Mouse (Mus musculus) lung, embryonic 14.5 days (tissue): Measurements from ENCODE around the gene Polr3c. TPM values are rescaled to one million over a fixed set of nuclear protein-coding genes. Genes with fewer than 3 reads are reported as not detected.
A peak's percentile ranks its signal among the peaks of the same experiment; 100 is the strongest.

Source experiments
- ATAC-seq: fragments of 200-750 bp; cut with Nextera tagmentation; 2 replicates; pipeline ENCODE4 v1.8.0; 2017; ENCODE audit warnings: mild to moderate bottlenecking, moderate TSS enrichment, moderate library complexity; ENCODE audit not compliant: insufficient read depth
- DNase-seq: peaks from one replicate; pipeline ENCODE4 v3.0.0-alpha.2; 2015
- H3K27ac ChIP-seq: fragments of 300-500 bp; sonication (generic); 2 replicates; pipeline ENCODE4 v1.5.1; 2014; ENCODE audit warnings: low read depth, mild to moderate bottlenecking, moderate library complexity
- H3K27me3 ChIP-seq: fragments of 300-500 bp; sonication (generic); 2 replicates; pipeline ENCODE4 v1.6.1; 2014; ENCODE audit warnings: low read length, control low read depth; ENCODE audit not compliant: insufficient read depth
- H3K36me3 ChIP-seq: fragments of 300-500 bp; sonication (generic); 2 replicates; pipeline ENCODE4 v1.6.1; 2014; ENCODE audit warnings: control low read depth; ENCODE audit not compliant: insufficient read depth
- H3K4me1 ChIP-seq: fragments of 300-500 bp; sonication (generic); 2 replicates; pipeline ENCODE4 v1.6.1; 2014; ENCODE audit warnings: antibody characterized with exemption, control low read depth; ENCODE audit not compliant: insufficient read depth
- H3K4me2 ChIP-seq: fragments of 300-500 bp; sonication (generic); 2 replicates; pipeline ENCODE4 v1.6.1; 2014; ENCODE audit warnings: mild to moderate bottlenecking
- H3K4me3 ChIP-seq: fragments of 300-500 bp; sonication (generic); 2 replicates; pipeline ENCODE4 v1.5.1; 2014; ENCODE audit warnings: low read depth, low read length
- H3K9ac ChIP-seq: fragments of 300-500 bp; sonication (generic); 2 replicates; pipeline ENCODE4 v1.6.1; 2014
- H3K9me3 ChIP-seq: fragments of 300-500 bp; sonication (generic); 2 replicates; pipeline ENCODE4 v1.6.1; 2016; ENCODE audit warnings: low read depth, low read length, control low read depth
- CTCF ChIP-seq: IDR thresholded peaks from 2 replicates; pipeline ENCODE4 v1.5.1; 2016; ENCODE audit warnings: antibody characterized with exemption, low read depth
- WGBS: fragments of 180-500 bp; shearing (Covaris S2); extraction: QIAGEN DNeasy Blood & Tissue Kit; methylation state at CpG from one replicate; pipeline ENCODE4 v1.1.7; 2014; 5-methylcytosine and 5-hydroxymethylcytosine counted together
- polyA plus RNA-seq: library from polyadenylated mRNA; unstranded; fragments of >200 nt; fragmentation: Nextera tagmentation; extraction: Ambion mirVana; gene quantifications from 2 replicates; pipeline ENCODE4 v1.2.1, GENCODE M21; 2014

Polr3c gene
- polyA plus RNA-seq, 1 experiment from 2014 or later: 33.7 TPM

- H3K4me2 ChIP-seq: peak overlapping the region; percentile 62
- ATAC-seq (no peak), DNase-seq (peak; percentile 57)
- TF ChIP-seq CTCF: peak; percentile 31; the same call in 1 of the 2 replicates
- WGBS: 27% methylated on average over 3 of the region's 3 CpGs
- no peak overlapping the region for H3K27ac ChIP-seq
- H3K4me1 ChIP-seq: peaks cover 14% of the 10 kb centered on the region
- 0 out of 2 replicates have a peak, but pooled peaks cover 7% of the 10 kb centered on the region for H3K36me3 ChIP-seq
- no peaks in the 10 kb centered on the region for H3K9me3 ChIP-seq
- H3K4me3 ChIP-seq: no peak overlapping the region
- H3K9ac ChIP-seq: no peak overlapping the region
- H3K27me3 ChIP-seq: no peaks in the 10 kb centered on the region
Observed at GRCm38 (mm10) chr3:96729403-96729784, 2.0 kb upstream of the Polr3c start.

DNA sequence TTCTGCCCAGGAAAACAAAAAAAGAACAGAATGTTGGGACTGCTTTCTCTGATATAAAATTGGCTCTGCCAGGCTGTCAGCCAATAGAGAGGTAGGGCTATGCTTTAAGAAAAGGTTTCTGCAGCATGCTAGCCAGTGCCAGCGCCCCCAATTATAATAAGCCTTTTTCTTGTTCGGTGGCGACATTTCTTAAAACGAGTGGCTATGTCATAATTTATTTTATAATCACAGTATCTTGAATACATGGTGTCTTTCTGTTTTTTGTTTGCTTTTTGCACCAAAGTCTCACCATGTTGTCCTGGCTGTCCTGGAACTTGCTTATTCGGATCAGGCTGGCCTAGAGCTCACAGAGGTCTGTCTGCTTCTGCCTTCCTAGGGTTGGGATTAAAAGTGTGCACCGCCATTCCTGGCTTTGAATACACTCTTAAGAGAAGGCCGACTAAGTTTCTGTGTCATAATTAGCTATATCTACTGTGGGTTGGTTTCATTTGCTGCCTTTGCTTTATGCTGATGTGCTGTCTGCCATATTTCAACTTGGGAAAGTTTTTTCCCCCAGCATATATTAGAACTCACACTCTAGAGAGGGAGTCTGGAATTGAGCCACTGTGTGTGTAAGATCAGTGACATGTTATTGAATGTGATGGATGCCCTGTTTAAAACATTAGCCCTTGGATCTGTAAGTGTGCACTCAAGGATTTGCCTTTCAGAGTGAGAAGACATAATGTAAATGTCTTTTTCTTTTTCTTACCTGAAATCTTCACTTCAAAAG lies 1.4 kb upstream of the Polr3c start:
- peak overlapping the region; percentile 62 for H3K4me2 ChIP-seq
- H3K27me3 ChIP-seq: no peaks in the 10 kb centered on the region
- peaks cover 8% of the 10 kb centered on the region; the same call in 1 of the 2 replicates for H3K36me3 ChIP-seq
- TF ChIP-seq CTCF: no peak
- peak overlapping the region; percentile 93 for H3K4me3 ChIP-seq
- ATAC-seq (no peak), DNase-seq (peak; percentile 32)
- peaks cover 14% of the 10 kb centered on the region for H3K4me1 ChIP-seq
- H3K9me3 ChIP-seq: no peaks in the 10 kb centered on the region
- 28% methylated on average over 7 of the region's 7 CpGs for WGBS
- H3K9ac ChIP-seq: peak overlapping the region; percentile 82
- H3K27ac ChIP-seq: peak overlapping the region; percentile 84; the same call in 1 of the 2 replicates

GRCm38 (mm10) chr3:96727828-96728633 lies 603 bp upstream of the Polr3c start:
- under 1% methylated on average over 40 of the region's 42 CpGs for WGBS

GRCm38 (mm10) chr3:96719173-96719572 lies 8.3 kb downstream of the Polr3c start:
- 54% methylated on average over 14 of the region's 14 CpGs for WGBS
- DNase-seq (peak; percentile 61), ATAC-seq (no peak; the same call in 1 of the 2 replicates)
- Histone ChIP-seq H3K27me3 (no peaks in the 10 kb centered on the region), H3K9me3 (no peaks in the 10 kb centered on the region), H3K4me3 (no peak overlapping the region), H3K36me3 (peaks cover 67% of the 10 kb centered on the region), H3K4me1 (no peaks in the 10 kb centered on the region), H3K27ac (no peak overlapping the region), H3K4me2 (no peak overlapping the region), H3K9ac (no peak overlapping the region)
- peak; percentile 54 for TF ChIP-seq CTCF

More at GRCm38 (mm10) chr3:96727828-96728633, 603 bp upstream of the Polr3c start:
- TF ChIP-seq CTCF: no peak
- Histone ChIP-seq H3K9ac (peak overlapping the region; percentile 82), H3K36me3 (peaks cover 16% of the 10 kb centered on the region), H3K27ac (peak overlapping the region; percentile 84), H3K27me3 (no peaks in the 10 kb centered on the region), H3K4me2 (peak overlapping the region; percentile 62), H3K9me3 (no peaks in the 10 kb centered on the region), H3K4me3 (peak overlapping the region; percentile 93), H3K4me1 (peaks cover 14% of the 10 kb centered on the region)
- ATAC-seq (peak; percentile 60), DNase-seq (peak; percentile 46)

DNA sequence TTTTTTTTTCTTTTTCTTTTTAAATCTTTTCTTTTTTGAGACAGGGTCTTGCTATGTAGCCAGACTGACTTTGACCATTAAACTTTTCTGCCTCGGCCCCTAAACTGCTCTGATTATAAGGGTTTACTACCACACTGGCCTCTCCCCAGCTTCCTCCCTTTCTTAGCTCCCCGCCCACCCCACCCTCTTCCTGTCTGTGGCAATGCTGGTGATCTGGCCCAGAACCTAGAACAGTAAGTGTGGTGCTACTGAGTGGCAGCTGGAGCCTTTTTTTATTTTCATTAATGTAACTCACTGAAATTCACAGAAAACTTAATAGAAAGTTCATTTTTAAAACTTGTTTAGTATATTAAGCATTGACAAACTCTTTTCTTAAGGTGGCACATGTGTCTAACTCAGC lies 11.6 kb downstream of the Polr3c start:
- no peak for TF ChIP-seq CTCF
- Histone ChIP-seq H3K9me3 (no peaks in the 10 kb centered on the region), H3K36me3 (peaks cover 73% of the 10 kb centered on the region), H3K4me2 (no peak overlapping the region), H3K4me3 (no peak overlapping the region), H3K4me1 (no peaks in the 10 kb centered on the region), H3K9ac (no peak overlapping the region), H3K27me3 (no peaks in the 10 kb centered on the region), H3K27ac (no peak overlapping the region)
- ATAC-seq (no peak), DNase-seq (no peak)
- WGBS: 73% methylated on average over 2 of the region's 2 CpGs

DNA sequence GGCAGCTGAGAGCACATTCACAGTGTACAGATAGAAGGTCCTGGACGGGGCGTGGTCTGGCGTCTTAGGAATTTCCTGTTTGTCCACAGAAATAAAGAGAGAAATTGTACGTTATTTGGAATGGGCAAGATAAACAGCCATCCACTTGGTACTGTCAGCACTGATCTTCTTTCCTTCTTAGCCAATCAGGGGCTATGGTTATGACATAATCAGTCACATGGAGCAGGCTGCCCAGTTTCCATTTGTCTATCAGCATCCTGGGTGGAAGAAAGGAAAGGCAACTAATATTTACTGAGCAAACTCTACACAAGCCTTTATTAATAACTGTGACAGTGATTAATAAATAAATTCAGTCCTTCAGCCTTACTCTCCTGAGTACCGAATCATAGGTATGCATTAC lies 13.1 kb downstream of the Polr3c start:
- no peaks in the 10 kb centered on the region for H3K4me1 ChIP-seq
- ATAC-seq (no peak), DNase-seq (no peak)
- H3K9me3 ChIP-seq: no peaks in the 10 kb centered on the region
- no peak overlapping the region for H3K4me2 ChIP-seq
- no peaks in the 10 kb centered on the region for H3K27me3 ChIP-seq
- no peak overlapping the region for H3K4me3 ChIP-seq
- no peak overlapping the region for H3K9ac ChIP-seq
- no peak overlapping the region for H3K27ac ChIP-seq
- 81% methylated on average over 5 of the region's 5 CpGs for WGBS
- H3K36me3 ChIP-seq: peaks cover 72% of the 10 kb centered on the region
- TF ChIP-seq CTCF: no peak

- Histone ChIP-seq H3K9me3 (no peaks in the 10 kb centered on the region), H3K27me3 (no peaks in the 10 kb centered on the region; the same call in 1 of the 2 replicates), H3K4me1 (no peaks in the 10 kb centered on the region), H3K4me3 (no peak overlapping the region), H3K36me3 (peaks cover 56% of the 10 kb centered on the region), H3K4me2 (peak overlapping the region; percentile 86; the same call in 1 of the 2 replicates), H3K27ac (no peak overlapping the region), H3K9ac (no peak overlapping the region)
- WGBS: 49% methylated on average over 2 of the region's 2 CpGs
- no peak for DNase-seq
- no peak for TF ChIP-seq CTCF
- no peak for ATAC-seq
Observed at GRCm38 (mm10) chr3:96708684-96709064, 18.8 kb downstream of the Polr3c start.
